Mouse (Mus musculus) urinary bladder, postnatal 25 days (tissue): Measurements from ENCODE around the gene Dnmt3b.
A peak's percentile ranks its signal among the peaks of the same experiment; 100 is the strongest.
"Not testable (repeated sequence)": the region's sequence is repeated elsewhere in the genome, so short reads cannot be mapped to it uniquely, and the experiment has no call there.

ENCODE experiments used
- DNase-seq: peaks from one replicate; pipeline ENCODE4 v3.0.0; 2022; ENCODE audit warnings: low spot score

Dnmt3b gene

GRCm38 (mm10) chr2:153713227-153713626 lies 64.0 kb downstream of the Dnmt3b start:
- peak; percentile 12 for DNase-seq

GRCm38 (mm10) chr2:153717861-153718260 lies 68.6 kb downstream of the Dnmt3b start:
- not testable (repeated sequence) for DNase-seq

GRCm38 (mm10) chr2:153723098-153723497 lies 73.8 kb downstream of the Dnmt3b start:
- DNase-seq: no peak

GRCm38 (mm10) chr2:153724424-153724823 lies 75.2 kb downstream of the Dnmt3b start:
- DNase-seq: no peak

- DNase-seq: no peak
Observed at GRCm38 (mm10) chr2:153724871-153725270, 75.6 kb downstream of the Dnmt3b start.

GRCm38 (mm10) chr2:153725291-153725690 lies 76.0 kb downstream of the Dnmt3b start:
- no peak for DNase-seq

GRCm38 (mm10) chr2:153734033-153734432 lies 84.8 kb downstream of the Dnmt3b start:
- DNase-seq: no peak
